14 mouse cellular contexts compared by ENCODE assay signal in genomic region chr2:35546462-35546861, GRCm38 (mm10).
"Had no signal": no experiment of that assay in that cellular context is flagged by ENCODE, and none has a peak within 500 bp of the region (broad histone marks: within the 10 kb centered on the region; RNA-seq: fewer than 3 reads in every experiment).

No protein-coding gene starts in this region.

- H3K36me3 ChIP-seq: limb, embryonic 15.5 days; liver, embryonic 12.5 days; midbrain, embryonic 10.5 days; midbrain, embryonic 15.5 days; neural tube, embryonic 13.5 days had no signal

- ATAC-seq: liver, embryonic 12.5 days; midbrain, embryonic 15.5 days had no signal

- H3K9me3 ChIP-seq: limb, embryonic 15.5 days; liver, embryonic 12.5 days; midbrain, embryonic 10.5 days; midbrain, embryonic 15.5 days; neural tube, embryonic 13.5 days had no signal

- H3K27ac ChIP-seq: kidney, postnatal 0 days; limb, embryonic 15.5 days; liver, embryonic 12.5 days; midbrain, embryonic 10.5 days; midbrain, embryonic 15.5 days; neural tube, embryonic 13.5 days had no signal

- DNase-seq: kidney, postnatal 36 days; layer of hippocampus, adult 9-11 months; layer of hippocampus, postnatal 36 days; lung, embryonic 14.5 days; right cerebral cortex, postnatal 4 days; spleen, adult 18-20 months; thymus, adult 18-20 months; thymus, postnatal 14 days had no signal

- H3K4me3 ChIP-seq: limb, embryonic 15.5 days; liver, embryonic 12.5 days; midbrain, embryonic 10.5 days; midbrain, embryonic 15.5 days; neural tube, embryonic 13.5 days had no signal

- H3K27me3 ChIP-seq: limb, embryonic 15.5 days; midbrain, embryonic 15.5 days; neural tube, embryonic 13.5 days had no signal
